Mouse (Mus musculus): ENCODE data around the gene Trpc3. TPM values are rescaled to one million over a fixed set of nuclear protein-coding genes. Genes with fewer than 3 reads are reported as not detected.
A peak's percentile ranks its signal among the peaks of the same experiment; 100 is the strongest.
"Not testable (repeated sequence)": the region's sequence is repeated elsewhere in the genome, so short reads cannot be mapped to it uniquely, and the experiment has no call there.

Trpc3 gene
- polyA plus RNA-seq, 1 experiment: 11.9 TPM

DNA sequence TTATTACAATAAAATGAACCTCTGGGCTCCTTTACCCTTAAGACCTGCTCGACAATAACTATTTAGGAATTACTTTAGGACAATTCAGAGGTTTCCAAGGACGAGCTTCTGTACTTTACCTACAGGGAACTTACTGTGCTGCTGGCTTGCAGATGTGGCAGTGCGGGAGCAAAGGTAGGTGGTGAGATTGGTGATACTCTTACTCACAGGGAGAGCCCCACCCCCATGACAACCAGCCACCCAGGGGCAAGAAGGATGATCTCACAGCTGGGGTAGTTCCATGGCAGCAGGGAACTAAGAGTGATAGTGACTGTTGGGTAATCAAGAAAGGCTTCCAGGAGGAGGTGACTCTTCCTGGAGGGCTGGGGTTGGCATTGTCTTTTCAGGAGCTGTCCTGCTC lies 46.6 kb downstream of the Trpc3 start:
- TF ChIP-seq POLR2A (IDR thresholded peaks at IDR 0.05; ENCODE audit: borderline replicate concordance, extremely low read depth, insufficient read depth, insufficient read length, poor library complexity, severe bottlenecking): no peak
- TF ChIP-seq CTCF (IDR thresholded peaks at IDR 0.05; ENCODE audit: borderline replicate concordance, extremely low read depth, insufficient read depth, insufficient read length): no peak
- DNase-seq (ENCODE audit: low read depth): no peak

GRCm38 (mm10) chr3:36642736-36643135 lies 47.2 kb downstream of the Trpc3 start:
- TF ChIP-seq POLR2A (IDR thresholded peaks at IDR 0.05; ENCODE audit: borderline replicate concordance, extremely low read depth, insufficient read depth, insufficient read length, poor library complexity, severe bottlenecking) (no peak), CTCF (IDR thresholded peaks at IDR 0.05; ENCODE audit: borderline replicate concordance, extremely low read depth, insufficient read depth, insufficient read length) (no peak)
- DNase-seq (ENCODE audit: low read depth): no peak

DNA sequence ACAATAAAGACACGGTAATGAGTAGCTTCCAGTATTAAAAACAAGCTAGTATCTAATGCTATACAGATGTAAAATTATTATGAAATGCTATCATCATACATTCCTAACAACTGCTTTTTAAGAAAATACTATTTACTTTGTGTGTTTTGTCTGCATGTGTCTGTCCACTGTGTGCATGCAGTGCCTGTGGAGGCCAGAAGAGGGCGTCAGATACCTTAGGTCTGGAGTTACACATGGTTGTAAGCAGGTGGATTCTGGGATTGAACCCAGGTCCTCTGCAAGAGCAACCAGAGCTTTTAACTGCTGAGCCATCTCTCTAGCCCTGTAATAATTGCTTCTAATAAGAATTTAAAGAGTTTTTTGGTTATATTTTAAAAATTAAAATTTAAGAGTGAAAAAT lies 49.2 kb downstream of the Trpc3 start:
- DNase-seq (ENCODE audit: low read depth): no peak
- TF ChIP-seq CTCF (IDR thresholded peaks at IDR 0.05; ENCODE audit: borderline replicate concordance, extremely low read depth, insufficient read depth, insufficient read length) (peak; percentile 33; the same call in 1 of the 2 replicates), POLR2A (IDR thresholded peaks at IDR 0.05; ENCODE audit: borderline replicate concordance, extremely low read depth, insufficient read depth, insufficient read length, poor library complexity, severe bottlenecking) (no peak)

DNA sequence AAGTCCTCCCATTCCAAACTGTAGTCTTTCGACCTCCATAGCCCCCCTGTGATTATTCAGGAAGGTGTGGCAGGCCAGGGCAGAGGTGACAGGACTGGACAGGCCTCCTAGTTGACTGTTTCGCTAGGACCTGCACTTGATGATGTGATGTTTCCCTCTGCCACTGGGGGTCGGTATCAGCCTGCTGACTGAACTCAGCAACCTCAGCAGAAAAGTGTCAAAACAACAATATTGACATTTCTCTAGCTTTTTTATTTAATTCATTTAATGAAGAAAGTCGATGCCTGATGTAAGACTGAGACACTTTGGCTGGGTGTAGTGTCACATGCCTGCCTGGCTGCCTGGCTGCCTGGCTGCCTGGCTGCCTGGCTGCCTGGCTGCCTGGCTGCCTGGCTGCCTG lies 54.5 kb downstream of the Trpc3 start:
- DNase-seq (ENCODE audit: low read depth): peak; percentile 67

DNA sequence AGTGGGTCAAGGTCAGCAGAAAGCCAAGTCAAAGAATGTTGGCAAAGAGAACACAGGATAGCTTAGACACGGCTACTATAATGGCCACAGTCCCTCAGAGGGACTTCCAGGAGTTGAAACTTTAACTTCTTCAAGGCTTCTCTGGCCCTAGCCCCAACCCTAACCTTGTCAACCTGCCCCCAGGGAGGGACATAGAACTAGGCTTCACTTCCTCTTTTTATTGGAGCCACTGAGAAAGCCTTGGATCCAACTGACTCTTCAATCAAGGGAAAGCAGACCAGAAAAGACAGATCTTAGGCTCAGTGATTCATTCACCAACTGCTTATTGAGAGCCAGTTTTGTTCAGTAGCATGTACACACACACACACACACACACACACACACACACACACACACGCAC lies 63.2 kb downstream of the Trpc3 start:
- TF ChIP-seq CTCF (IDR thresholded peaks at IDR 0.05; ENCODE audit: borderline replicate concordance, extremely low read depth, insufficient read depth, insufficient read length) (no peak), POLR2A (IDR thresholded peaks at IDR 0.05; ENCODE audit: borderline replicate concordance, extremely low read depth, insufficient read depth, insufficient read length, poor library complexity, severe bottlenecking) (no peak)

More for the DNA sequence above, 54.5 kb downstream of the Trpc3 start:
- TF ChIP-seq CTCF (IDR thresholded peaks at IDR 0.05; ENCODE audit: borderline replicate concordance, extremely low read depth, insufficient read depth, insufficient read length) (peak; percentile 82), POLR2A (IDR thresholded peaks at IDR 0.05; ENCODE audit: borderline replicate concordance, extremely low read depth, insufficient read depth, insufficient read length, poor library complexity, severe bottlenecking) (no peak)

GRCm38 (mm10) chr3:36618181-36618580 lies 71.8 kb downstream of the Trpc3 start:
- TF ChIP-seq CTCF (IDR thresholded peaks at IDR 0.05; ENCODE audit: borderline replicate concordance, extremely low read depth, insufficient read depth, insufficient read length): no peak
- no peak for TF ChIP-seq POLR2A (IDR thresholded peaks at IDR 0.05; ENCODE audit: borderline replicate concordance, extremely low read depth, insufficient read depth, insufficient read length, poor library complexity, severe bottlenecking)
- DNase-seq (ENCODE audit: low read depth): no peak

More for the DNA sequence above, 63.2 kb downstream of the Trpc3 start:
- no peak for DNase-seq (ENCODE audit: low read depth)

DNA sequence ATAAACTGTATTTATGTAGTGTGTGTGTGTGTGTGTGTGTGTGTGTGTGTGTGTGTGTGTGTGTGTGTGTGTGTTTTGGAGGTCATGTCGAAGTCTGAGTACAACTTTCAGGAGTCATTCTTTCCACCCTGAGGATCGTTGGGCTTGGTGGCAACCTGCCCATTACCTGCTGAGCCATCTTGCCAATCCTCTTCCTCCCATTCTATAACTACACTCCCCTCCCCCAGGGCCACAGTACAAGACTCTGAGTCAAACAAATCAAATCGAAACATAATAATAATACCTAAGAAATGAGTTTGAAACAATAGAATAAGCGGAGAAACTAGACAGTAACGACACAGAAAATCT lies 76.1 kb downstream of the Trpc3 start:
- DNase-seq (ENCODE audit: low read depth): peak; percentile 12
- TF ChIP-seq CTCF (IDR thresholded peaks at IDR 0.05; ENCODE audit: borderline replicate concordance, extremely low read depth, insufficient read depth, insufficient read length) (no peak), POLR2A (IDR thresholded peaks at IDR 0.05; ENCODE audit: borderline replicate concordance, extremely low read depth, insufficient read depth, insufficient read length, poor library complexity, severe bottlenecking) (no peak)

GRCm38 (mm10) chr3:36613202-36613907 lies 76.6 kb downstream of the Trpc3 start, which contains the start of gene Bbs7:
Bbs7 (minus strand) TSS chr3:36613477.
- peak; percentile 99 for DNase-seq (ENCODE audit: low read depth)
- peak; percentile 80 for TF ChIP-seq POLR2A (IDR thresholded peaks at IDR 0.05; ENCODE audit: borderline replicate concordance, extremely low read depth, insufficient read depth, insufficient read length, poor library complexity, severe bottlenecking)
- TF ChIP-seq CTCF (IDR thresholded peaks at IDR 0.05; ENCODE audit: borderline replicate concordance, extremely low read depth, insufficient read depth, insufficient read length): no peak

GRCm38 (mm10) chr3:36612687-36613086 lies 77.3 kb downstream of the Trpc3 start:
- no peak for TF ChIP-seq CTCF (IDR thresholded peaks at IDR 0.05; ENCODE audit: borderline replicate concordance, extremely low read depth, insufficient read depth, insufficient read length)
- TF ChIP-seq POLR2A (IDR thresholded peaks at IDR 0.05; ENCODE audit: borderline replicate concordance, extremely low read depth, insufficient read depth, insufficient read length, poor library complexity, severe bottlenecking): no peak
- DNase-seq (ENCODE audit: low read depth): no peak

DNA sequence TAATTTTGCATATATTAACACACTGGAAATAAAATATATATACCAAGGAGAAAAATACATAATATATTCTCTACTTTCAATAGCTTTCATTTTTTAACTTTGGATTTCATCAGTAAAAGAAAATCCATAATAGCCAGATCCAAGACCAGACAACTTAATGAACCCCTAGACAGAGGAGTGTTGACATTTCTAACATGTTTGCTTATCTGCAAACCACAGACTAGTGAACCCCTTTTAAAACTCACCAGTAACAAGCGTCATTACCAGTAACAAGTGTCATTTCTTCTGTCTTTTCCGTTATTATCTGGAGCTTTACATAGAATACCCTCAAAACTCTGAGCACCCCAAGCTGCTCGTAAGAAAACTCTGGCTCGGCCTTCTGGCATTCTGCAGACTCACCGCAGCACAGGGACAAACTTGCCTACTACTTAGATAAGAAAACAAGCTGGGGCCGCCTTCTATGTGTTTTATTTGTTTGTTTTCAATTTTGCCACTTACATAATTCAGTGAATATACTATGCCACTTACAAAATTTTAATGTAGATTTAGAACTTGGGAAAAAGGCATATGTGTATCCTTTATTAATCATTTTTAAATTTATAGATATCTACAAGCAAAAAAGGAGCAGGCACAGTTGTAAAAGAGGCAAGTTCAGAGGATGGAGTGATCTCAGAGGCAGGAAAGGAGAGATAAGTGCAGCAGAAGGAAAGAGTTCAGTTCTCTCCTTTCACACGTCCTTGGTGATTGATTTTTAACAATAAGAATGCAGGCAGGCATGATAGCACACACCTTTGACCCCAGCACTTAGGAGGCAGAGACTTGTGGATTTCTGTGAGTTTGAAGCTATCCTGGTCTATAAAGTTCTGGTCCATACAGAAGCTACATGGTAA lies 83.8 kb downstream of the Trpc3 start:
- DNase-seq (ENCODE audit: low read depth): no peak
- no peak for TF ChIP-seq CTCF (IDR thresholded peaks at IDR 0.05; ENCODE audit: borderline replicate concordance, extremely low read depth, insufficient read depth, insufficient read length)
- no peak for TF ChIP-seq POLR2A (IDR thresholded peaks at IDR 0.05; ENCODE audit: borderline replicate concordance, extremely low read depth, insufficient read depth, insufficient read length, poor library complexity, severe bottlenecking)

GRCm38 (mm10) chr3:36599773-36600172 lies 90.2 kb downstream of the Trpc3 start:
- DNase-seq (ENCODE audit: low read depth): not testable (repeated sequence)

DNA sequence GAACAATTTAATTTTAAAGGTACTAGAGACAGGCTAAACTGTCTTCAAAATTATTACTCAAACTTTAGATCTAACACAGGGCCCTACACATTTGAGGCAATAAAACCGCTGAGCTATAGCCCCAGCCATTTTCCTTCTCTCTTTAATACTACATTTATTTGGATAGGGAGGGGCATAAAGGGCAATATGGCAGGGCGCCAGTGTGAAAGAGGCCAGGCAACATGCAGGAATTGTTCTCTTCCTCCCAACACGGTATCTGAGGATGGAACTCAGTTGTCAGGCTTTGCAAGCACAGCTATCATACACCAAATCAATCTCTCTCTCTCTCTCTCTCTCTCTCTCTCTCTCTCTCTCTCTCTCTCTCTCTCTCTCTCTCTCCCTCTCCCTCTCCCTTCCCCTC lies 91.2 kb downstream of the Trpc3 start:
- no peak for TF ChIP-seq CTCF (IDR thresholded peaks at IDR 0.05; ENCODE audit: borderline replicate concordance, extremely low read depth, insufficient read depth, insufficient read length)
- TF ChIP-seq POLR2A (IDR thresholded peaks at IDR 0.05; ENCODE audit: borderline replicate concordance, extremely low read depth, insufficient read depth, insufficient read length, poor library complexity, severe bottlenecking): no peak
- DNase-seq (ENCODE audit: low read depth): no peak

Data from brain, embryonic 14.5 days (tissue).